Mouse (Mus musculus): ENCODE measurements around the gene Golga5. TPM values are rescaled to one million over a fixed set of nuclear protein-coding genes. Genes with fewer than 3 reads are reported as not detected.

Gene Golga5
- total and polyA plus RNA-seq, 3 experiments, result 25.9 to 29.3 TPM; not detected in 1

- Histone ChIP-seq H3K79me2 (ENCODE audit: control insufficient read depth, insufficient read depth, low read length, poor library complexity) (no peaks in the 10 kb centered on the region), H3K36me3 (ENCODE audit: control insufficient read depth in 1 of 2, insufficient read depth in 2 of 2, low read length in 2 of 2) (peaks cover 2 to 31% of the 10 kb centered on the region in 2 experiments; a peak in 3 of 4 replicates), H3K9ac (ENCODE audit: control insufficient read depth, low read depth, low read length, poor library complexity, severe bottlenecking) (no peak overlapping the region), H3K27me3 (ENCODE audit: control insufficient read depth in 1 of 2, insufficient read depth in 2 of 2, low read length in 2 of 2) (no peaks in the 10 kb centered on the region), H3K4me1 (ENCODE audit: control insufficient read depth in 1 of 2, insufficient read depth in 2 of 2, low read length in 2 of 2) (peaks cover 25 to 30% of the 10 kb centered on the region in 2 experiments), H3K27ac (ENCODE audit: control insufficient read depth, low read depth, low read length) (no peak overlapping the region), H3K4me3 (ENCODE audit: control insufficient read depth in 1 of 2, insufficient read depth in 1 of 2, low read depth in 2 of 2, low read length in 2 of 2) (no peak overlapping the region), H3K9me3 (replicated peaks; ENCODE audit: insufficient read depth, low read length) (no peaks in the 10 kb centered on the region)
- TF ChIP-seq ZKSCAN1 (IDR thresholded peaks at IDR 0.05; ENCODE audit: low read depth, low read length) (no peak), CHD1 (IDR thresholded peaks at IDR 0.05; ENCODE audit: low read depth, low read length) (no peak), MXI1 (IDR thresholded peaks at IDR 0.05; ENCODE audit: low read depth, low read length) (no peak), ZNF384 (IDR thresholded peaks at IDR 0.05; ENCODE audit: low read depth, low read length) (no peak), E2F4 (IDR thresholded peaks at IDR 0.05; ENCODE audit: borderline replicate concordance, low read depth, low read length) (no peak), BHLHE40 (IDR thresholded peaks at IDR 0.05; ENCODE audit: borderline replicate concordance, low read depth, low read length) (no peak), POLR2A (IDR thresholded peaks at IDR 0.05; ENCODE audit: control insufficient read depth in 1 of 2, insufficient read depth in 1 of 2, low read depth in 1 of 2, low read length in 2 of 2, poor library complexity in 1 of 2) (no peak), USF1 (IDR thresholded peaks at IDR 0.05; ENCODE audit: low read depth, low read length) (no peak), NELFE (IDR thresholded peaks at IDR 0.05; ENCODE audit: low read depth, low read length) (no peak)
- no peak for DNase-seq (ENCODE audit: low read depth, low spot score)
Measured at GRCm38 (mm10) chr12:102498726-102499125, 29.8 kb downstream of the Golga5 start.

GRCm38 (mm10) chr12:102499210-102499609 lies 30.3 kb downstream of the Golga5 start:
- H3K9me3 ChIP-seq (replicated peaks; ENCODE audit: insufficient read depth, low read length), result no peaks in the 10 kb centered on the region
- H3K79me2 ChIP-seq (ENCODE audit: control insufficient read depth, insufficient read depth, low read length, poor library complexity), result no peaks in the 10 kb centered on the region
- no peaks in the 10 kb centered on the region for H3K27me3 ChIP-seq (ENCODE audit: control insufficient read depth in 1 of 2, insufficient read depth in 2 of 2, low read length in 2 of 2)
- H3K27ac ChIP-seq (ENCODE audit: control insufficient read depth, low read depth, low read length), result no peak overlapping the region
- TF ChIP-seq CHD1 (IDR thresholded peaks at IDR 0.05; ENCODE audit: low read depth, low read length) (no peak), MXI1 (IDR thresholded peaks at IDR 0.05; ENCODE audit: low read depth, low read length) (no peak), UBTF (IDR thresholded peaks at IDR 0.05; ENCODE audit: borderline replicate concordance, insufficient read depth, low read depth, low read length) (no peak), EP300 (IDR thresholded peaks at IDR 0.05; ENCODE audit: low read depth in 1 of 2, low read length in 2 of 2) (no peak), POLR2A (IDR thresholded peaks at IDR 0.05; ENCODE audit: control insufficient read depth in 1 of 2, insufficient read depth in 1 of 2, low read depth in 1 of 2, low read length in 2 of 2, poor library complexity in 1 of 2) (no peak), ELF1 (IDR thresholded peaks at IDR 0.05; ENCODE audit: low read depth, low read length) (no peak)
- peaks cover 25 to 32% of the 10 kb centered on the region in 2 experiments for H3K4me1 ChIP-seq (ENCODE audit: control insufficient read depth in 1 of 2, insufficient read depth in 2 of 2, low read length in 2 of 2)
- H3K36me3 ChIP-seq (ENCODE audit: control insufficient read depth in 1 of 2, insufficient read depth in 2 of 2, low read length in 2 of 2), result peaks cover 2 to 31% of the 10 kb centered on the region in 2 experiments; a peak in 3 of 4 replicates
- no peak for DNase-seq (ENCODE audit: low read depth, low spot score)
- H3K4me3 ChIP-seq (ENCODE audit: control insufficient read depth in 1 of 2, insufficient read depth in 1 of 2, low read depth in 2 of 2, low read length in 2 of 2), result no peak overlapping the region
- no peak overlapping the region for H3K9ac ChIP-seq (ENCODE audit: control insufficient read depth, low read depth, low read length, poor library complexity, severe bottlenecking)

GRCm38 (mm10) chr12:102499723-102500122 lies 30.8 kb downstream of the Golga5 start:
- Histone ChIP-seq H3K36me3 (ENCODE audit: control insufficient read depth in 1 of 2, insufficient read depth in 2 of 2, low read length in 2 of 2) (peaks cover 0 to 32% of the 10 kb centered on the region in 2 experiments; a peak in 3 of 4 replicates), H3K9ac (ENCODE audit: control insufficient read depth, low read depth, low read length, poor library complexity, severe bottlenecking) (no peak overlapping the region), H3K4me3 (ENCODE audit: control insufficient read depth in 1 of 2, insufficient read depth in 1 of 2, low read depth in 2 of 2, low read length in 2 of 2) (no peak overlapping the region), H3K79me2 (ENCODE audit: control insufficient read depth, insufficient read depth, low read length, poor library complexity) (no peaks in the 10 kb centered on the region), H3K27ac (ENCODE audit: control insufficient read depth, low read depth, low read length) (no peak overlapping the region), H3K27me3 (ENCODE audit: control insufficient read depth in 1 of 2, insufficient read depth in 2 of 2, low read length in 2 of 2) (no peaks in the 10 kb centered on the region), H3K4me1 (ENCODE audit: control insufficient read depth in 1 of 2, insufficient read depth in 2 of 2, low read length in 2 of 2) (peaks cover 25 to 35% of the 10 kb centered on the region in 2 experiments), H3K9me3 (replicated peaks; ENCODE audit: insufficient read depth, low read length) (no peaks in the 10 kb centered on the region)
- TF ChIP-seq MAX (IDR thresholded peaks at IDR 0.05; ENCODE audit: low read length) (no peak), MYB (IDR thresholded peaks at IDR 0.05; ENCODE audit: low read depth, low read length) (no peak), ELF1 (IDR thresholded peaks at IDR 0.05; ENCODE audit: low read depth, low read length) (no peak)
- DNase-seq (ENCODE audit: low read depth, low spot score), result no peak
